Mouse (Mus musculus) lung, embryonic 15.5 days (tissue): ENCODE data around the gene Aicda. TPM values are rescaled to one million over a fixed set of nuclear protein-coding genes. Genes with fewer than 3 reads are reported as not detected.

Experiments used
- polyA plus RNA-seq: library from polyadenylated mRNA; unstranded; fragments of >200 nt; fragmentation: Nextera tagmentation; extraction: Ambion mirVana; gene quantifications from 2 replicates; pipeline ENCODE4 v1.2.1, GENCODE M21; 2015

The Aicda gene
- polyA plus RNA-seq, 1 experiment from 2014 or later, result not detected

Other genes with a start within 250 kb of the Aicda start
- 118 and 121 TPM in 2 replicates for gene M6pr, start 245.1 kb upstream of the Aicda start, polyA plus RNA-seq
- gene Phc1, start 213.2 kb upstream of the Aicda start, polyA plus RNA-seq, result 15.5 and 16.3 TPM in 2 replicates
- 9.1 and 12.3 TPM in 2 replicates for gene Rimklb, start 55.0 kb upstream of the Aicda start, polyA plus RNA-seq
- 17.5 and 19.2 TPM in 2 replicates for gene Mfap5, start 48.0 kb upstream of the Aicda start, polyA plus RNA-seq
- gene Apobec1, start 48.6 kb downstream of the Aicda start, polyA plus RNA-seq, result 6.3 and 6.5 TPM in 2 replicates
- gene Gdf3, start 56.3 kb downstream of the Aicda start, polyA plus RNA-seq, result not detected in 2 replicates
- not detected in 2 replicates for gene Dppa3, start 72.6 kb downstream of the Aicda start, polyA plus RNA-seq
- 0.33 and 0.40 TPM in 2 replicates for gene Nanog, start 153.7 kb downstream of the Aicda start, polyA plus RNA-seq
- gene Slc2a3, start 247.8 kb downstream of the Aicda start, polyA plus RNA-seq, result 7.4 and 8.1 TPM in 2 replicates